Mouse (Mus musculus) heart, embryonic 11.5 days (tissue): ENCODE measurements at regions not wholly inside any gene's neighbourhood (a gene's known extent, or its start where the extent isn't known, plus 50 kb on each side); places are given as distances from the start of the nearest gene placed in this dataset.

Experiments
- ATAC-seq: fragments of 200-750 bp; cut with Nextera tagmentation; replicated peaks from 2 replicates; pipeline ENCODE4 v1.8.0; 2017; ENCODE audit warnings: moderate library complexity; ENCODE audit not compliant: insufficient number of reproducible peaks, low FRiP score, low TSS enrichment
- H3K27ac ChIP-seq: fragments of 300-500 bp; sonication (generic); 2 replicates; pipeline ENCODE4 v1.5.1; 2014; ENCODE audit warnings: mild to moderate bottlenecking, low read depth, low read length
- H3K27me3 ChIP-seq: fragments of 300-500 bp; sonication (generic); 2 replicates; pipeline ENCODE4 v1.6.1; 2014; ENCODE audit warnings: mild to moderate bottlenecking, low read length, mixed read lengths; ENCODE audit not compliant: control insufficient read depth, insufficient read depth
- H3K36me3 ChIP-seq: fragments of 300-500 bp; sonication (generic); 2 replicates; pipeline ENCODE4 v1.6.1; 2014; ENCODE audit warnings: mild to moderate bottlenecking, low read length, moderate library complexity, mixed read lengths; ENCODE audit not compliant: control insufficient read depth, insufficient read depth
- H3K4me1 ChIP-seq: fragments of 300-500 bp; sonication (generic); 2 replicates; pipeline ENCODE4 v1.6.1; 2014; ENCODE audit warnings: low read length; ENCODE audit not compliant: control insufficient read depth, insufficient read depth
- H3K4me2 ChIP-seq: fragments of 300-500 bp; sonication (generic); 2 replicates; pipeline ENCODE4 v1.6.1; 2014; ENCODE audit warnings: mild to moderate bottlenecking, moderate library complexity
- H3K4me3 ChIP-seq: fragments of 300-500 bp; sonication (generic); 2 replicates; pipeline ENCODE4 v1.5.1; 2014; ENCODE audit warnings: low read depth, low read length
- H3K9ac ChIP-seq: fragments of 300-500 bp; sonication (generic); 2 replicates; pipeline ENCODE4 v1.6.1; 2014; ENCODE audit warnings: mild to moderate bottlenecking, low read depth, low read length, moderate library complexity
- H3K9me3 ChIP-seq: fragments of 300-500 bp; sonication (generic); replicated peaks from 2 replicates; pipeline ENCODE4 v1.6.1; 2016; ENCODE audit warnings: low read length; ENCODE audit not compliant: control insufficient read depth
- WGBS: fragments of 180-500 bp; shearing (Covaris S2); extraction: QIAGEN DNeasy Blood & Tissue Kit; methylation state at CpG from one replicate; pipeline ENCODE4 v1.1.7; 2014; ENCODE audit not compliant: insufficient replicate concordance; 5-methylcytosine and 5-hydroxymethylcytosine counted together

DNA sequence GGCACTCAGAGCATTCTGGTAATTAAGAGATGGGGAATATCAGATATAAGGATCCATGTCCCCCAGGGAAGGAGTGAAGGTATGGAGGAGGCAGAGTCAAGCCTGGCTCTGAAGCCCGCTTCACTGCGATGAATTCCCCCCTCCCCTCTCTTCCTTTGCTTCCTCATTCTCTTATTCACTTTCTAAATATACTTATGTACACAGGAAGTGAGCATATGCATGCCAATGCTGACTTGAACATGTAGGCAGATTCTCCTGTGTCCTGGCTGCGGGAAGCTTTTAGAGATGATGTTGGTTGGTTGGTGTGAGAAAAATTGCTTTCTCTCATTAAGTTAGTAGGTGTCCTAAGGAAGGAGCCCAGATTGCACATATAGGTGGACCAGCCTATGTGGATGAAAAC lies 192.1 kb downstream of the Tex29 start:
- Histone ChIP-seq H3K9ac (no peak overlapping the region), H3K4me3 (no peak overlapping the region), H3K27me3 (no peaks in the 10 kb centered on the region), H3K9me3 (no peaks in the 10 kb centered on the region), H3K4me2 (no peak overlapping the region), H3K27ac (no peak overlapping the region), H3K36me3 (no peaks in the 10 kb centered on the region), H3K4me1 (no peaks in the 10 kb centered on the region; the same call in 1 of the 2 replicates)
- WGBS = 76% methylated on average over 3 of the region's 3 CpGs
- no peak for ATAC-seq

DNA sequence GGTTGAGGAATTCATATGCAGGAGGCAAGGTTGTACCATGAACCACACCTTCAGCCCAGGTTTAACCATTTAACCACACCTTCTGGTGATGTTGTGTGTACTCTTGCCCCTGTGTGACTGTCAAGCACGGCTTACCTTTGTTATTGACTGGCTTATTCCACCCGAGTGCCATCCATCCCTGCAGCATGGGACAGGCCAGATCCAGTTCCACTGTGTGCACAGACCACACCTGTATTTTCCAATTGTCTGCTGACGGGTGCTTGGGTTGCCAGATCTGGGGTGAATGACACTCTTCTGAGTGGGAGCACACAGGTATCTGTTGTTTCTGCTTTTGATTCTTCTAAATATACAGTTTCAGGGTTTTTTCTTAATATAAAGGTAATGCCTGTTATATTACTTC lies 196.1 kb downstream of the Tex29 start:
- Histone ChIP-seq H3K4me3 (no peak overlapping the region), H3K9me3 (no peaks in the 10 kb centered on the region), H3K27me3 (no peaks in the 10 kb centered on the region), H3K36me3 (no peaks in the 10 kb centered on the region), H3K4me2 (no peak overlapping the region), H3K4me1 (no peaks in the 10 kb centered on the region; the same call in 1 of the 2 replicates), H3K27ac (no peak overlapping the region), H3K9ac (no peak overlapping the region)
- no peak for ATAC-seq
- WGBS = 80% methylated on average over 3 of the region's 3 CpGs

DNA sequence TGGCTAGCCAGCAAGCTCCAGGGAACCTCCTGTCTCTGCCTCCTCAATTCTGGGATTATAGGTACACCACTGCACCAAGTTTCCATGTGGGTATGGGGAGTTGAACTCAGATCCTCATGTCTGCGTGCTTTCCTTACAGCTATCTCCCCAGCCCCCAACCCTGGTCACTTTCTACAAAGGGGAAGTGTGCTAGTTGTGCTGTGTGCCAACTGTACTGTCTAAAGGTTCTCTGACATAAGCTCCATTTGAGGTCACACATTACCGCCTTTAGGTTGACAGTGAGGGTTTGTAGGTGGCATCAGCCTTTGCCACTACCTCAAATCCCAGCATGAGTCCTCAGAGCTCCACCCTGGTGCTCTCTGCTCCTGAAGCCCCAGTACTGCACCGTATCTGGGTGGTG lies 200.7 kb downstream of the Tex29 start:
- H3K4me3 ChIP-seq = no peak overlapping the region
- 59% methylated on average over 3 of the region's 3 CpGs for WGBS
- H3K9ac ChIP-seq = no peak overlapping the region
- peaks cover 7% of the 10 kb centered on the region for H3K4me1 ChIP-seq
- no peak for ATAC-seq
- no peaks in the 10 kb centered on the region for H3K9me3 ChIP-seq
- no peak overlapping the region for H3K4me2 ChIP-seq
- H3K27me3 ChIP-seq = no peaks in the 10 kb centered on the region
- no peak overlapping the region for H3K27ac ChIP-seq
- H3K36me3 ChIP-seq = no peaks in the 10 kb centered on the region

DNA sequence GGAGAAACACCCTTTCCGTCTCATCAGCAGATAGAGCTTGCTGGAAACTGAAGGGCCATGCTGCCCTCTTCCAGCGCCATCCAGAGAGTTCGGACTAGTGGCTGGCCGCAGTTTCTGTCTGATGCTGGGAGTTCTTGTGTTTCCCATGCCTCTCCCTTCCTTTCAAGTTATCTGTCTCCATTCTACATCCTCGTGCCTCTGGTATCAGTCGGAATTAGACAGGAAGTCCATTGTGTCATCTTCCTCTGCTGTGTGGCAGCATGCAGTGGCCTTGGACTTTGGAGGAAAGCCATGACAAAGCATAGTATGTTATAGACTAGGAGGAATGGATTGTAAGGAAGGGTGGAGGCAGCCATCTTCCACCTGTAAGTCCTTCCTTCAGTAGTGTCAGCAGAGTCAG lies 201.4 kb downstream of the Tex29 start:
- Histone ChIP-seq H3K27ac (no peak overlapping the region), H3K9ac (no peak overlapping the region), H3K4me3 (no peak overlapping the region), H3K36me3 (no peaks in the 10 kb centered on the region), H3K9me3 (no peaks in the 10 kb centered on the region), H3K4me2 (no peak overlapping the region), H3K4me1 (peaks cover 7% of the 10 kb centered on the region), H3K27me3 (no peaks in the 10 kb centered on the region)
- 42% methylated on average over 6 of the region's 6 CpGs for WGBS
- ATAC-seq = no peak

DNA sequence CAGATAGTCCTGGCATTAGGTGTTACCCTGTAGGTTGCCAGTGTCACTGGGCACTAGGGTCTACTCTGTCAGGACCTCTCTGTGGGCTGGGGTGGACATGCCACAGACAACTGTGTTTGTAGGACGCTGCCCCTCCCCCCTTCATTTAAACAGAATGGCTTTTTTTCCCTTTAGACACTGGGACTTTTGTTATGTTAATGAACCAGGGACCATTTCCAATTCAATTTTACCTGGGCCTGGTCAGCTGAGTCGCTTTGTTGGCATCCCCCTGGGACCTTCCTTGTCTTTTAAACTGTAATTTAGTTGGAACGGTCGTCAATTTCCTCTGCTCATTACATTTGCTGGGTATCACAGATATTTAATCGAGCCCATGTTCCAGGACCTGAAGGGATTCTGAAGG lies 210.6 kb downstream of the Tex29 start:
- 58% methylated on average over 5 of the region's 5 CpGs for WGBS
- Histone ChIP-seq H3K36me3 (no peaks in the 10 kb centered on the region), H3K9me3 (no peaks in the 10 kb centered on the region), H3K4me2 (no peak overlapping the region), H3K27me3 (no peaks in the 10 kb centered on the region), H3K27ac (no peak overlapping the region), H3K9ac (no peak overlapping the region), H3K4me1 (no peaks in the 10 kb centered on the region), H3K4me3 (no peak overlapping the region)
- ATAC-seq = no peak

DNA sequence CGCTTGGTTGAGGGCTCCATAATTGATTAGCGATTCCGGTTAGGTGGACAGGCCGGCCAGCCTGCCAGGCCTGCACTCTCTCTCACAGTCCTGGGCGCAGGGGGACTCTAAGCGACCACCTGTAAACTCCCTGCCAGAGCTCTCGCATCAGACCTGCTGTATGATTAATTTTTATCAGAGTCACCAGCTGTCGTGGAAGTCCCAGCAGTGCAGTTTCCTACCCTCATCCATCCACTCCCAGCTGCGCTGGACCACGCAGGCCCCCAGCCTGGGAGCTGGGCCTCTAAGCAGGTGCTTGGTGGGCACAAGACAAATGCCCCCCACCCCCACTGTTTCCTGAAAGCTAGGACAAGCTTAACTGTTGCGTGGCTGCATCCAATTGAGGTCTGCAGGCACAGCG lies 211.1 kb downstream of the Tex29 start:
- Histone ChIP-seq H3K4me1 (no peaks in the 10 kb centered on the region), H3K9me3 (no peaks in the 10 kb centered on the region), H3K27ac (no peak overlapping the region), H3K36me3 (no peaks in the 10 kb centered on the region), H3K9ac (no peak overlapping the region), H3K4me2 (no peak overlapping the region), H3K27me3 (no peaks in the 10 kb centered on the region), H3K4me3 (no peak overlapping the region)
- ATAC-seq = no peak
- WGBS = 53% methylated on average over 12 of the region's 12 CpGs

DNA sequence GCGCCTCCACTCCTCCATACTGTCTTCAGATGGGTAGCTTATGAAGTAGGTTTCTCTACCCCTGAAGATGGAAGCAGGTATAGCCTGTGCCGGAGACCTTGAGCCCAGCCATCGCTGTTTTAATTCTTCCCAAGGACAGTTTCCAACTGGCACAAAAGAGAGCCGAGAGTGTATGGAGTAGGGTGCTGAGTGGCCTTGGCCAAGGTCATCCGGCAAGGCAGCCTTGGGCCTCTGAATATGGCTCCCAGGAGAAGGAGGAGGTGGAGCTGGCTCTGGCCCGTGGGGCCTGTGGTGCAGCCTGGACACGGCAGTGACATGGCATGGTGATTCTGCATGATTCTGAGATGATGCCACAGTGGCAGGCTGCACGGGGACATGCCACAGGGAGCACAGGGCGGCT lies 215.7 kb downstream of the Tex29 start:
- no peaks in the 10 kb centered on the region for H3K4me1 ChIP-seq
- no peak overlapping the region for H3K4me2 ChIP-seq
- H3K9ac ChIP-seq = no peak overlapping the region
- H3K27ac ChIP-seq = no peak overlapping the region
- H3K27me3 ChIP-seq = no peaks in the 10 kb centered on the region
- no peaks in the 10 kb centered on the region for H3K9me3 ChIP-seq
- ATAC-seq = no peak
- 95% methylated on average over 9 of the region's 9 CpGs for WGBS
- no peak overlapping the region for H3K4me3 ChIP-seq
- no peaks in the 10 kb centered on the region for H3K36me3 ChIP-seq

DNA sequence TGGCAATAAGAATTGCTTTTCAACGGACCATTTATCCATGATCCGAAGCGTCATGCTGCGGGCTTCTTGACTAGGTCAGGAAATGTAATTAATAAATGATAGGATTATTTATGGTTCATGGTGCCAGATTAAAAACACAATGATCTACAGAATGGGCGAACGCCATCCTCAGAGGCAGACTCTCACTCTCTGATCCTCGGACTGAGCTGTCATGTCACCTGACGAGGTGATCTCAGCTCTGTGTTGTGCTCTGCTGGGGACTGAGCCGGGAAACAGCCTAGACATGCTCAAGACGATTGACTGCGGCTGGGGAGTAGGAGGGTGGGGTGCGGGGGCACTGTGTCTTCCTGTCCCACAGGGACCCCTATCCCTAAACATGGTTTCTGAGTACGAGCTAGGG lies 217.4 kb upstream of the A230072I06Rik start:
- WGBS = 75% methylated on average over 13 of the region's 13 CpGs
- no peak overlapping the region for H3K4me2 ChIP-seq
- H3K9ac ChIP-seq = no peak overlapping the region
- H3K27me3 ChIP-seq = no peaks in the 10 kb centered on the region
- H3K4me3 ChIP-seq = no peak overlapping the region
- ATAC-seq = no peak
- 0 out of 2 replicates have a peak, but pooled peaks cover 4% of the 10 kb centered on the region for H3K4me1 ChIP-seq
- no peaks in the 10 kb centered on the region for H3K36me3 ChIP-seq
- H3K27ac ChIP-seq = no peak overlapping the region
- H3K9me3 ChIP-seq = no peaks in the 10 kb centered on the region

DNA sequence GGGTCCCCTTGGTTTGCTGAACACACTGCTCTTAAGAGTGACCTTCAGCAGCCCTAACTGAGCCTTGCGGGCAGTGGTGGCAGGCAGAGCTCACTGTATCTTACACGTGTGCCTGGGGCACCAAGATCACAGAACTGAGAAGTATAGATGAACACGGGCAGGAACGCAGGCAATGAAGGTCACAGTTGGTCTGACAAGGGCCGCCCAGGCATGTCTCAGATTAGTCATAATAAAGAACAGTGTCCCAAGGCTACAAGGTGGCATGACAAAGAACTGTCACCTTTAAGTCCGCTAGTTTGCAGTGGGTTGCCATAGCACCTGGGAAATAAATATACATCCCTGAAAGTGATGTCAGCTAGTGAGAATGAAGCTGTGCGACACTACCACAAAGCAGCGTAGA lies 215.9 kb upstream of the A230072I06Rik start:
- Histone ChIP-seq H3K36me3 (no peaks in the 10 kb centered on the region), H3K27ac (peak overlapping the region; percentile 12; the same call in 1 of the 2 replicates), H3K4me1 (0 out of 2 replicates have a peak, but pooled peaks cover 4% of the 10 kb centered on the region), H3K9ac (no peak overlapping the region), H3K27me3 (no peaks in the 10 kb centered on the region), H3K4me3 (no peak overlapping the region), H3K9me3 (no peaks in the 10 kb centered on the region), H3K4me2 (no peak overlapping the region)
- ATAC-seq = no peak
- 77% methylated on average over 8 of the region's 8 CpGs for WGBS
